Mouse (Mus musculus): ENCODE data around the gene Ugt1a1. TPM values are rescaled to one million over a fixed set of nuclear protein-coding genes. Genes with fewer than 3 reads are reported as not detected.

Gene Ugt1a1
- polyA plus RNA-seq, 1 experiment from 2014 or later: not detected

- Histone ChIP-seq H3K4me1 (peaks cover 22% of the 10 kb centered on the region), H3K4me2 (no peak overlapping the region), H3K4me3 (no peak overlapping the region), H3K36me3 (peaks cover 15% of the 10 kb centered on the region), H3K27me3 (replicated peaks) (no peaks in the 10 kb centered on the region), H3K9ac (no peak overlapping the region), H3K27ac (no peak overlapping the region), H3K9me3 (replicated peaks) (peaks cover 38% of the 10 kb centered on the region)
- no peak for ATAC-seq
- WGBS (ENCODE audit: insufficient replicate concordance): 66% methylated on average over 13 of the region's 13 CpGs
Measured at GRCm38 (mm10) chr1:88255989-88256754, 44.4 kb downstream of the Ugt1a1 start.

GRCm38 (mm10) chr1:88256886-88257663 lies 45.3 kb downstream of the Ugt1a1 start:
- no peak for ATAC-seq
- 63% methylated on average over 10 of the region's 10 CpGs for WGBS (ENCODE audit: insufficient replicate concordance)
- Histone ChIP-seq H3K36me3 (peaks cover 24% of the 10 kb centered on the region), H3K9ac (no peak overlapping the region), H3K9me3 (replicated peaks) (peaks cover 36% of the 10 kb centered on the region), H3K4me2 (no peak overlapping the region), H3K4me1 (peaks cover 30% of the 10 kb centered on the region), H3K27me3 (replicated peaks) (no peaks in the 10 kb centered on the region), H3K27ac (no peak overlapping the region), H3K4me3 (no peak overlapping the region)

GRCm38 (mm10) chr1:88257681-88258080 lies 45.9 kb downstream of the Ugt1a1 start:
- no peak for ATAC-seq
- WGBS (ENCODE audit: insufficient replicate concordance): 68% methylated on average over 6 of the region's 6 CpGs
- peaks cover 36% of the 10 kb centered on the region for H3K4me1 ChIP-seq

GRCm38 (mm10) chr1:88258361-88258760 lies 46.6 kb downstream of the Ugt1a1 start:
- Histone ChIP-seq H3K9me3 (replicated peaks) (peaks cover 25% of the 10 kb centered on the region), H3K4me1 (peaks cover 39% of the 10 kb centered on the region), H3K4me3 (no peak overlapping the region), H3K4me2 (no peak overlapping the region), H3K27me3 (replicated peaks) (no peaks in the 10 kb centered on the region), H3K9ac (no peak overlapping the region), H3K36me3 (peaks cover 37% of the 10 kb centered on the region), H3K27ac (no peak overlapping the region)
- 60% methylated on average over 6 of the region's 6 CpGs for WGBS (ENCODE audit: insufficient replicate concordance)
- ATAC-seq: no peak

More at GRCm38 (mm10) chr1:88257681-88258080, 45.9 kb downstream of the Ugt1a1 start:
- Histone ChIP-seq H3K36me3 (peaks cover 30% of the 10 kb centered on the region), H3K9me3 (replicated peaks) (peaks cover 30% of the 10 kb centered on the region), H3K4me2 (no peak overlapping the region), H3K27ac (no peak overlapping the region), H3K27me3 (replicated peaks) (no peaks in the 10 kb centered on the region), H3K9ac (no peak overlapping the region), H3K4me3 (no peak overlapping the region)

GRCm38 (mm10) chr1:88258881-88259642 lies 47.3 kb downstream of the Ugt1a1 start:
- Histone ChIP-seq H3K4me2 (no peak overlapping the region), H3K27ac (no peak overlapping the region), H3K4me1 (peaks cover 39% of the 10 kb centered on the region), H3K4me3 (no peak overlapping the region), H3K27me3 (replicated peaks) (no peaks in the 10 kb centered on the region), H3K9ac (no peak overlapping the region), H3K36me3 (peaks cover 44% of the 10 kb centered on the region), H3K9me3 (replicated peaks) (peaks cover 25% of the 10 kb centered on the region)
- ATAC-seq: peak; percentile 5; the same call in 1 of the 2 replicates
- 56% methylated on average over 8 of the region's 8 CpGs for WGBS (ENCODE audit: insufficient replicate concordance)

- WGBS (ENCODE audit: insufficient replicate concordance): 69% methylated on average over 4 of the region's 4 CpGs
- H3K27me3 ChIP-seq (replicated peaks): no peaks in the 10 kb centered on the region
- ATAC-seq: peak; percentile 5; the same call in 1 of the 2 replicates
- H3K9me3 ChIP-seq (replicated peaks): peaks cover 19% of the 10 kb centered on the region
- no peak overlapping the region for H3K4me2 ChIP-seq
- H3K9ac ChIP-seq: no peak overlapping the region
- H3K36me3 ChIP-seq: peaks cover 50% of the 10 kb centered on the region
- H3K27ac ChIP-seq: 0 out of 2 replicates have a peak overlapping the region, but pooled peaks have one; percentile 0
- no peak overlapping the region for H3K4me3 ChIP-seq
- peaks cover 39% of the 10 kb centered on the region for H3K4me1 ChIP-seq
Measured at GRCm38 (mm10) chr1:88259643-88260024, 47.9 kb downstream of the Ugt1a1 start.

- Histone ChIP-seq H3K9ac (no peak overlapping the region), H3K4me3 (no peak overlapping the region), H3K27ac (no peak overlapping the region), H3K9me3 (replicated peaks) (peaks cover 15% of the 10 kb centered on the region), H3K27me3 (replicated peaks) (no peaks in the 10 kb centered on the region), H3K4me2 (no peak overlapping the region), H3K36me3 (peaks cover 55% of the 10 kb centered on the region), H3K4me1 (peaks cover 39% of the 10 kb centered on the region)
- 65% methylated on average over 6 of the region's 6 CpGs for WGBS (ENCODE audit: insufficient replicate concordance)
- peak; percentile 46 for ATAC-seq
Measured at GRCm38 (mm10) chr1:88260114-88260513, 48.4 kb downstream of the Ugt1a1 start.

- H3K27ac ChIP-seq: no peak overlapping the region
- H3K4me3 ChIP-seq: no peak overlapping the region
- H3K27me3 ChIP-seq (replicated peaks): no peaks in the 10 kb centered on the region
- H3K4me2 ChIP-seq: no peak overlapping the region
- no peak for ATAC-seq
- peaks cover 8% of the 10 kb centered on the region; the same call in 1 of the 2 replicates for H3K9me3 ChIP-seq (replicated peaks)
- H3K36me3 ChIP-seq: peaks cover 62% of the 10 kb centered on the region
- WGBS (ENCODE audit: insufficient replicate concordance): 74% methylated on average over 10 of the region's 10 CpGs
- no peak overlapping the region for H3K9ac ChIP-seq
- peaks cover 39% of the 10 kb centered on the region for H3K4me1 ChIP-seq
Measured at GRCm38 (mm10) chr1:88260604-88261377, 49.0 kb downstream of the Ugt1a1 start.

- ATAC-seq: peak; percentile 1
- 0 out of 2 replicates have a peak overlapping the region, but pooled peaks have one; percentile 0 for H3K27ac ChIP-seq
- no peak overlapping the region for H3K4me2 ChIP-seq
- WGBS (ENCODE audit: insufficient replicate concordance): 72% methylated on average over 7 of the region's 7 CpGs
- no peaks in the 10 kb centered on the region; the same call in 1 of the 2 replicates for H3K9me3 ChIP-seq (replicated peaks)
- H3K27me3 ChIP-seq (replicated peaks): no peaks in the 10 kb centered on the region
- no peak overlapping the region for H3K4me3 ChIP-seq
- peaks cover 39% of the 10 kb centered on the region for H3K4me1 ChIP-seq
- no peak overlapping the region for H3K9ac ChIP-seq
- H3K36me3 ChIP-seq: peaks cover 71% of the 10 kb centered on the region
Measured at GRCm38 (mm10) chr1:88261706-88262105, 49.9 kb downstream of the Ugt1a1 start.

GRCm38 (mm10) chr1:88262255-88262654 lies 50.5 kb downstream of the Ugt1a1 start:
- no peaks in the 10 kb centered on the region for H3K27me3 ChIP-seq (replicated peaks)
- no peak overlapping the region for H3K4me2 ChIP-seq
- peaks cover 76% of the 10 kb centered on the region for H3K36me3 ChIP-seq
- no peak for ATAC-seq
- H3K4me3 ChIP-seq: no peak overlapping the region
- no peaks in the 10 kb centered on the region for H3K9me3 ChIP-seq (replicated peaks)
- H3K27ac ChIP-seq: no peak overlapping the region
- H3K4me1 ChIP-seq: peaks cover 39% of the 10 kb centered on the region
- no peak overlapping the region for H3K9ac ChIP-seq
- WGBS (ENCODE audit: insufficient replicate concordance): 83% methylated on average over 4 of the region's 4 CpGs

- no peaks in the 10 kb centered on the region for H3K9me3 ChIP-seq (replicated peaks)
- H3K27me3 ChIP-seq (replicated peaks): no peaks in the 10 kb centered on the region
- no peak overlapping the region for H3K4me3 ChIP-seq
- no peak overlapping the region for H3K4me2 ChIP-seq
- WGBS (ENCODE audit: insufficient replicate concordance): 67% methylated on average over 6 of the region's 6 CpGs
- peaks cover 39% of the 10 kb centered on the region for H3K4me1 ChIP-seq
- no peak overlapping the region for H3K9ac ChIP-seq
- peaks cover 83% of the 10 kb centered on the region for H3K36me3 ChIP-seq
- no peak for ATAC-seq
- no peak overlapping the region for H3K27ac ChIP-seq
Measured at GRCm38 (mm10) chr1:88262961-88263360, 51.2 kb downstream of the Ugt1a1 start.
